Mouse (Mus musculus) forebrain, embryonic 12.5 days (tissue): ENCODE results near the gene Catip. TPM values are rescaled to one million over a fixed set of nuclear protein-coding genes. Genes with fewer than 3 reads are reported as not detected.
"Not testable (repeated sequence)": the region's sequence is repeated elsewhere in the genome, so short reads cannot be mapped to it uniquely, and the experiment has no call there.

Experiments
- ATAC-seq: fragments of 200-750 bp; cut with Nextera tagmentation; 2 replicates; pipeline ENCODE4 v1.8.0; 2017; ENCODE audit warnings: moderate TSS enrichment; ENCODE audit not compliant: low FRiP score
- H3K27ac ChIP-seq: fragments of 300-500 bp; sonication (generic); 2 replicates; pipeline ENCODE4 v1.5.1; 2016; ENCODE audit warnings: mild to moderate bottlenecking
- H3K27me3 ChIP-seq: fragments of 300-500 bp; sonication (generic); 2 replicates; pipeline ENCODE4 v1.6.1; 2016; ENCODE audit warnings: mild to moderate bottlenecking
- H3K36me3 ChIP-seq: fragments of 300-500 bp; sonication (generic); replicated peaks from 2 replicates; pipeline ENCODE4 v1.6.1; 2016; ENCODE audit warnings: mild to moderate bottlenecking
- H3K4me1 ChIP-seq: fragments of 300-500 bp; sonication (generic); 2 replicates; pipeline ENCODE4 v1.6.1; 2016
- H3K4me2 ChIP-seq: fragments of 300-500 bp; sonication (generic); 2 replicates; pipeline ENCODE4 v1.6.1; 2016; ENCODE audit warnings: mild to moderate bottlenecking, moderate library complexity
- H3K4me3 ChIP-seq: fragments of 300-500 bp; sonication (generic); replicated peaks from 2 replicates; pipeline ENCODE4 v1.5.1; 2016; ENCODE audit warnings: mild to moderate bottlenecking
- H3K9ac ChIP-seq: fragments of 300-500 bp; sonication (generic); 2 replicates; pipeline ENCODE4 v1.6.1; 2016; ENCODE audit warnings: mild to moderate bottlenecking
- H3K9me3 ChIP-seq: fragments of 300-500 bp; sonication (generic); 2 replicates; pipeline ENCODE4 v1.6.1; 2016
- WGBS: fragments of 180-500 bp; shearing (Covaris S2); methylation state at CpG from one replicate; pipeline ENCODE4 v1.1.7; 2016; 5-methylcytosine and 5-hydroxymethylcytosine counted together
- polyA plus RNA-seq: library from polyadenylated mRNA; unstranded; fragments of >200 nt; fragmentation: Nextera tagmentation; extraction: Ambion mirVana; gene quantifications from 2 replicates; pipeline ENCODE4 v1.2.1, GENCODE M21; 2016

Gene Catip
- polyA plus RNA-seq, 1 experiment from 2014 or later: 0.60 TPM

GRCm38 (mm10) chr1:74396456-74397222 is 34.7 kb downstream of the Catip start:
- Histone ChIP-seq H3K4me3 (peak overlapping the region; percentile 45), H3K9ac (peak overlapping the region; percentile 44; the same call in 1 of the 2 replicates), H3K4me1 (peaks cover 24% of the 10 kb centered on the region), H3K27ac (peak overlapping the region; percentile 57), H3K36me3 (peaks cover 20% of the 10 kb centered on the region), H3K4me2 (peak overlapping the region; percentile 77)
- peak; percentile 7; the same call in 1 of the 2 replicates for ATAC-seq
- not testable (repeated sequence) for H3K27me3 ChIP-seq, H3K9me3 ChIP-seq
- 10% methylated on average over 12 of the region's 12 CpGs for WGBS

DNA sequence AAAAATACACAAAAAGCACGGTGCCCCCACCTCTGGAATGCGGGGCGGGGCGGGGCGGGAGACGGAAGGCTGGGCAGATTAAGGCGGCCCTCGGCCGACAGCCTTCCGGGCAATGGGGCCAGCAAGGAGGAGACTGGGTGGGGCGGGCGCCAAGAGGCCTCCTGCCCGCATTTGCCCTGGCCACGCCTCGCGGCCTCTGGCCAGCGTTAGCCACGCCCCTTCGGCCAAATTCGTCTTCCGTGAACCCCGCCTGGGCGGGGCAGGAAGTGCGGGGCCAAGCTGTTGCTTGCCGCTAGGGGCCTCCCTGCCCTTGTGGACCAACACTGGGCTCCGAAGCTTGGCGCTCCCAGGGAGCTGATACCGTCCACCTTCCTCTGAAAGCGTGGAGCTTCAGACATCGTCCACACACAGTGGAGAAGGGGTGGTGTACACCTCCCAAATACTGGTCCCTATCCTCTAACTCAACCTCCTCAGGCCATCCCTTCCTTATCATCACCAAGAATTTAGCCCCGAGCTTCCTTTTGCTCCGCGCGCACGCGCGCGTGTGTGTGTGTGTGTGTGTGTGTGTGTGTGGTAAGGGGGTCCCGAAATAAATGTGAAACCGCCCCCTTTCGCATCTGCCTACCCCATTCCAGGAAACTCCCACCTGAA is 35.5 kb downstream of the Catip start:
- peak overlapping the region; percentile 44 for H3K9ac ChIP-seq
- peak overlapping the region; percentile 45 for H3K4me3 ChIP-seq
- H3K36me3 ChIP-seq: peaks cover 20% of the 10 kb centered on the region
- WGBS: under 1% methylated on average over 41 of the region's 41 CpGs
- H3K27me3 ChIP-seq: no peaks in the 10 kb centered on the region
- peaks cover 20% of the 10 kb centered on the region for H3K4me1 ChIP-seq
- H3K9me3 ChIP-seq: no peaks in the 10 kb centered on the region
- ATAC-seq: peak; percentile 89
- H3K27ac ChIP-seq: peak overlapping the region; percentile 57
- peak overlapping the region; percentile 77 for H3K4me2 ChIP-seq

GRCm38 (mm10) chr1:74397919-74398451 is 36.1 kb downstream of the Catip start:
- ATAC-seq: peak; percentile 42; the same call in 1 of the 2 replicates
- Histone ChIP-seq H3K4me2 (peak overlapping the region; percentile 77), H3K9ac (peak overlapping the region; percentile 44; the same call in 1 of the 2 replicates), H3K27me3 (no peaks in the 10 kb centered on the region), H3K4me3 (peak overlapping the region; percentile 45), H3K4me1 (peaks cover 14% of the 10 kb centered on the region), H3K27ac (peak overlapping the region; percentile 57), H3K9me3 (no peaks in the 10 kb centered on the region), H3K36me3 (peaks cover 20% of the 10 kb centered on the region)
- 5% methylated on average over 11 of the region's 11 CpGs for WGBS

DNA sequence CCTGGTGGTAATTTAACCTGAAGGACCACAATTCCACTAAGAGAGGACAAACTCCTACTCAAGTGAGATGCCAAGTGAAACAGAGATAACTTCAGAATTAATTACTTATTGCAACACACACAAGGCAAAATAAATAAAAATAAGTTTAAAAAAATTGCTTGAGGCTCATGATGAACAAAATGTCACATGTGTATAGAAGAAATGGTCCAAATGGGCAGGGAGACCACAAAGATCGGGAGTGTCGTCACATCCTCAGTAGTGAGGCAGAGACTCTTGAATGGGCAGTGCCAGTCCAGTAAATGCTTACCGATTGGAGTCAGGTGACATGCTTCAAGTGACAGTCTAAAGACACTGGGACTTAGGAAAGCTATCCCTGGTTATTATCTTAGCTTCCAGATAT is 38.6 kb downstream of the Catip start:
- H3K4me1 ChIP-seq: peaks cover 8% of the 10 kb centered on the region; the same call in 1 of the 2 replicates
- H3K9ac ChIP-seq: no peak overlapping the region
- no peaks in the 10 kb centered on the region for H3K36me3 ChIP-seq
- no peak for ATAC-seq
- H3K9me3 ChIP-seq: no peaks in the 10 kb centered on the region
- H3K27me3 ChIP-seq: no peaks in the 10 kb centered on the region
- H3K27ac ChIP-seq: no peak overlapping the region
- H3K4me3 ChIP-seq: no peak overlapping the region
- 86% methylated on average over 3 of the region's 3 CpGs for WGBS
- no peak overlapping the region for H3K4me2 ChIP-seq

DNA sequence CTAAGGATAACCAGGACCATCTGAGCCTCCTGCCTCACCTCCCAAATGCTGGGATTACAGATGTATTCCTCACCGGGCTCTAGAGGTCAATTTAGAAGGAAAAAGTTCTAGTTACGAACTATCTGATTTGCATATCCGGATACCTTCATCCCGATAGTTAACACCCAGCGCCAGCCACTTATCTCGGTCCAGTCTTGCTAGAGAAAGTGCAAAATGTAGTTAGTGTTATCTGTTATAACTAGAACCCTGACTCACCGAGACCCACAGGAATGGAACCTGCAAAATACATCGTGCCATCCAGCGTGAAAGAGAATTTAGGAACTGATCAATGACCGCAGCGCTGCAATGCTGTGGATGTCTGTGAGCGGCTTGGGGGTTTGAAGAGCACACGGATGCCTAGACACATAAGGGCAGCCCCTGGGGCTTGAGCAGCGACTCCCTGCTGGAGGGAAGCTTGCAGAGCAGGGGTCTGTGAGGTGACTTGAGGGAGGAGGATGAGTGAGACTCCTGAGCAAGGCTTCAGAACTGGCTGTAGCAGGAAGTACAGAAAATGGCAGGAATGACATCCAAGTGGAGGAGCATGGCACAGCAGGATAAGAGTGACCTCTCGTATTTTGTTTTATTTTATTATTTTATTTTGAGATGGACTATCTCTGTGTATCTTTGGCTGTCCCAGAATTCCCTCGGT is 39.3 kb downstream of the Catip start:
- ATAC-seq: no peak
- H3K4me1 ChIP-seq: peaks cover 8% of the 10 kb centered on the region; the same call in 1 of the 2 replicates
- WGBS: 61% methylated on average over 16 of the region's 16 CpGs

GRCm38 (mm10) chr1:74404206-74404605 is 42.3 kb downstream of the Catip start:
- H3K27ac ChIP-seq: no peak overlapping the region
- no peaks in the 10 kb centered on the region for H3K9me3 ChIP-seq
- WGBS: 93% methylated on average over 4 of the region's 4 CpGs
- H3K36me3 ChIP-seq: no peaks in the 10 kb centered on the region
- H3K4me2 ChIP-seq: no peak overlapping the region
- H3K4me3 ChIP-seq: no peak overlapping the region
- H3K4me1 ChIP-seq: no peaks in the 10 kb centered on the region
- H3K9ac ChIP-seq: no peak overlapping the region
- H3K27me3 ChIP-seq: no peaks in the 10 kb centered on the region
- no peak for ATAC-seq

More for the DNA sequence above, 39.3 kb downstream of the Catip start:
- H3K36me3 ChIP-seq: no peaks in the 10 kb centered on the region
- H3K9ac ChIP-seq: no peak overlapping the region
- no peak overlapping the region for H3K4me3 ChIP-seq
- no peak overlapping the region for H3K4me2 ChIP-seq
- no peaks in the 10 kb centered on the region for H3K9me3 ChIP-seq
- no peaks in the 10 kb centered on the region for H3K27me3 ChIP-seq
- no peak overlapping the region for H3K27ac ChIP-seq

- H3K27me3 ChIP-seq: no peaks in the 10 kb centered on the region
- H3K36me3 ChIP-seq: no peaks in the 10 kb centered on the region
- no peaks in the 10 kb centered on the region for H3K4me1 ChIP-seq
- H3K4me2 ChIP-seq: no peak within 1 kb of the TSS
- H3K9ac ChIP-seq: no peak within 1 kb of the TSS
- H3K9me3 ChIP-seq: no peaks in the 10 kb centered on the region
- no peak within 1 kb of the TSS for H3K4me3 ChIP-seq
- WGBS: 63% methylated on average over 13 of the region's 15 CpGs
- ATAC-seq: no peak
- no peak within 1 kb of the TSS for H3K27ac ChIP-seq
These were observed 46.9 kb downstream of the Catip start, which contains the start of gene Vil1 for GRCm38 (mm10) chr1:74408589-74409504. TSS of gene Vil1 (plus strand) at chr1:74409376.

- Histone ChIP-seq H3K27ac (no peak overlapping the region), H3K4me2 (no peak overlapping the region), H3K36me3 (no peaks in the 10 kb centered on the region), H3K9me3 (no peaks in the 10 kb centered on the region), H3K4me1 (no peaks in the 10 kb centered on the region), H3K9ac (no peak overlapping the region), H3K27me3 (no peaks in the 10 kb centered on the region), H3K4me3 (no peak overlapping the region)
- 49% methylated on average over 2 of the region's 2 CpGs for WGBS
- no peak for ATAC-seq
These were observed 49.9 kb downstream of the Catip start for GRCm38 (mm10) chr1:74411753-74412325.

DNA sequence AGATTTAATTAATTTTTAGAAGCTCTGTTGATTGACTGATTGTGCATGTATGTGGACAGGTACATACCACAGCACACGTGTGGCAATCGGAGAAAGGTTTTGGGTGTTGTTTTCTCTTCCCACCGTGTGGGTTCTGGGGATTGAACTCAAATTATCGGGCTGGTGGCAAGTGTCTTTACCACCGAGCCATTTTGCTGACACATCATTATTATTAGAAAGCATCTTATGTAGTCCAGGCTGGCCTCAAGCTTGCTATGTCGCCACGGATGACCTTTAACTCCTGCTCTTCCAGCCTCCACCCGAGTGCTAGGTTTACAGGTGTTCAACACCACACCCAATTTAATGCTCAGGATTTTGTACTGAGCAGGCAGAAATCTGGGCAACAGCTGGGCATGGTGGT is 50.8 kb downstream of the Catip start:
- H3K27ac ChIP-seq: no peak overlapping the region
- no peak overlapping the region for H3K4me2 ChIP-seq
- WGBS: 89% methylated on average over 8 of the region's 8 CpGs
- no peaks in the 10 kb centered on the region for H3K9me3 ChIP-seq
- H3K4me3 ChIP-seq: no peak overlapping the region
- no peak for ATAC-seq
- H3K4me1 ChIP-seq: no peaks in the 10 kb centered on the region
- no peaks in the 10 kb centered on the region for H3K27me3 ChIP-seq
- H3K36me3 ChIP-seq: no peaks in the 10 kb centered on the region
- no peak overlapping the region for H3K9ac ChIP-seq

DNA sequence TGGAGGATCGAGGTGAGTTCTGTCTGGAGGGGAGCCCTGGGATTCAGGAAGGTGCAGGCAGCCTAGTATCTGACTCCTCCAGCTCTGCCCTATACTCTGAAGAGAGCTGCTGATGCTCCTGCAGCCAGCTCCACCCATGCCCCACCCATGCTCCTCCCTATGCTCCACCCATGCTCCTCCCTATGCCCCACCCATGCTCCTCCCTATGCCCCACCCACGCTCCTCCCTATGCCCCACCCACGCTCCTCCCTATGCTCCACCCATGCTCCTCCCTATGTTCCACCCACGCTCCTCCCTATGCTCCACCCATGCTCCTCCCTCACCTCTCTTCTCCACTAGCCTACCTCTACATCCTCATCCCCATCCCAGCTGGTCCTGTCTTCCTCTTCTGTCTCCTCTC is 53.2 kb downstream of the Catip start:
- Histone ChIP-seq H3K4me3 (no peak overlapping the region), H3K27ac (no peak overlapping the region), H3K9me3 (no peaks in the 10 kb centered on the region), H3K27me3 (no peaks in the 10 kb centered on the region), H3K9ac (no peak overlapping the region), H3K4me1 (0 out of 2 replicates have a peak, but pooled peaks cover 2% of the 10 kb centered on the region), H3K4me2 (no peak overlapping the region), H3K36me3 (no peaks in the 10 kb centered on the region)
- no peak for ATAC-seq
- 49% methylated on average over 4 of the region's 4 CpGs for WGBS
